ENCODE assay signal across 14 mouse cellular contexts in genomic region chr4:109445397-109445796, GRCm38 (mm10). TPM values are rescaled to one million over a fixed set of nuclear protein-coding genes. Genes with fewer than 3 reads are reported as not detected.
DNase-seq lines count a peak whose midpoint lies in the region; ATAC-seq and TF ChIP-seq lines count a peak whose summit lies in the region.
"Had no signal": no experiment of that assay in that cellular context is flagged by ENCODE, and none has a peak within 500 bp of the region (broad histone marks: within the 10 kb centered on the region; RNA-seq: fewer than 3 reads in every experiment).

No protein-coding gene starts in this region.

- peak; percentile 39; the same call in 1 of the 2 replicates for ATAC-seq in forebrain, embryonic 15.5 days (replicated peaks)
- no peak for ATAC-seq in forebrain, embryonic 12.5 days (ENCODE audit: low FRiP score)
- ATAC-seq in G1E (ENCODE audit: extremely low read depth, insufficient number of reproducible peaks, low FRiP score, poor library complexity, severe bottlenecking) = peak; percentile 93
- ATAC-seq in erythroid progenitor cell, adult 5-6 weeks (replicated peaks; ENCODE audit: low FRiP score, poor library complexity, severe bottlenecking) = peak; percentile 86
- ATAC-seq in liver, embryonic 15.5 days (ENCODE audit: insufficient read depth) = peak; percentile 99
- ATAC-seq in kidney, embryonic 16.5 days (ENCODE audit: low FRiP score, low TSS enrichment) = no peak
- ATAC-seq: hindbrain, postnatal 0 days had no signal

- no peaks in the 10 kb centered on the region for H3K4me1 ChIP-seq in forebrain, embryonic 15.5 days
- H3K4me1 ChIP-seq in forebrain, embryonic 12.5 days = peaks cover 9% of the 10 kb centered on the region
- peaks cover 74% of the 10 kb centered on the region for H3K4me1 ChIP-seq in G1E (ENCODE audit: insufficient read depth, low read depth, low read length)
- peaks cover 70% of the 10 kb centered on the region for H3K4me1 ChIP-seq in liver, embryonic 15.5 days (replicated peaks)
- peaks cover 2% of the 10 kb centered on the region; the same call in 1 of the 2 replicates for H3K4me1 ChIP-seq in kidney, embryonic 16.5 days (ENCODE audit: insufficient read depth, low read length)

- no peak overlapping the region for H3K9ac ChIP-seq in forebrain, embryonic 15.5 days (replicated peaks)
- no peak overlapping the region for H3K9ac ChIP-seq in forebrain, embryonic 12.5 days
- H3K9ac ChIP-seq in liver, embryonic 15.5 days = peak overlapping the region; percentile 56
- H3K9ac ChIP-seq in kidney, embryonic 16.5 days (replicated peaks; ENCODE audit: low read length) = no peak overlapping the region

- no peaks in the 10 kb centered on the region for H3K9me3 ChIP-seq in forebrain, embryonic 15.5 days
- no peaks in the 10 kb centered on the region for H3K9me3 ChIP-seq in forebrain, embryonic 12.5 days
- H3K9me3 ChIP-seq in G1E (replicated peaks) = no peaks in the 10 kb centered on the region
- no peaks in the 10 kb centered on the region for H3K9me3 ChIP-seq in liver, embryonic 15.5 days (replicated peaks)
- H3K9me3 ChIP-seq in kidney, embryonic 16.5 days (ENCODE audit: low read length) = no peaks in the 10 kb centered on the region
- H3K9me3 ChIP-seq: midbrain, embryonic 10.5 days had no signal

- no peaks in the 10 kb centered on the region for H3K27me3 ChIP-seq in forebrain, embryonic 15.5 days
- H3K27me3 ChIP-seq in forebrain, embryonic 12.5 days = no peaks in the 10 kb centered on the region
- H3K27me3 ChIP-seq in G1E (ENCODE audit: insufficient read depth, low read length) = no peaks in the 10 kb centered on the region
- H3K27me3 ChIP-seq in liver, embryonic 15.5 days = no peaks in the 10 kb centered on the region
- no peaks in the 10 kb centered on the region for H3K27me3 ChIP-seq in kidney, embryonic 16.5 days (ENCODE audit: insufficient read depth, low read length)
- H3K27me3 ChIP-seq: CH12.LX had no signal

- 74% methylated on average over 2 of the region's 2 CpGs for WGBS in forebrain, embryonic 15.5 days
- 91% methylated on average over 2 of the region's 2 CpGs for WGBS in forebrain, embryonic 12.5 days
- 19% methylated on average over 2 of the region's 2 CpGs for WGBS in liver, embryonic 15.5 days (ENCODE audit: insufficient replicate concordance)
- WGBS in kidney, embryonic 16.5 days = 67% methylated on average over 2 of the region's 2 CpGs

- no peak for TF ChIP-seq CTCF in G1E (IDR thresholded peaks at IDR 0.05; ENCODE audit: low read depth, low read length)

- no peak overlapping the region for H3K4me3 ChIP-seq in forebrain, embryonic 15.5 days
- no peak overlapping the region for H3K4me3 ChIP-seq in forebrain, embryonic 12.5 days (replicated peaks)
- H3K4me3 ChIP-seq in G1E (ENCODE audit: low read depth, low read length) = peak overlapping the region; percentile 20; the same call in 1 of the 2 replicates
- H3K4me3 ChIP-seq in liver, embryonic 15.5 days (replicated peaks) = peak overlapping the region; percentile 17; the same call in 1 of the 2 replicates
- no peak overlapping the region for H3K4me3 ChIP-seq in kidney, embryonic 16.5 days (ENCODE audit: low read length)
- H3K4me3 ChIP-seq: left cerebral cortex, adult 2 months; midbrain, embryonic 10.5 days had no signal

- no peak overlapping the region for H3K4me2 ChIP-seq in forebrain, embryonic 15.5 days (replicated peaks)
- H3K4me2 ChIP-seq in forebrain, embryonic 12.5 days = no peak overlapping the region
- peak overlapping the region; percentile 69 for H3K4me2 ChIP-seq in liver, embryonic 15.5 days
- H3K4me2 ChIP-seq in kidney, embryonic 16.5 days (replicated peaks; ENCODE audit: low read depth, low read length) = no peak overlapping the region

- no peaks in the 10 kb centered on the region; the same call in 1 of the 2 replicates for H3K36me3 ChIP-seq in forebrain, embryonic 15.5 days
- no peaks in the 10 kb centered on the region for H3K36me3 ChIP-seq in forebrain, embryonic 12.5 days (replicated peaks)
- peaks cover 49% of the 10 kb centered on the region for H3K36me3 ChIP-seq in G1E (replicated peaks)
- H3K36me3 ChIP-seq in liver, embryonic 15.5 days (replicated peaks) = peaks cover 66% of the 10 kb centered on the region
- 0 out of 2 replicates have a peak, but pooled peaks cover 5% of the 10 kb centered on the region for H3K36me3 ChIP-seq in kidney, embryonic 16.5 days (ENCODE audit: insufficient read depth, low read length)
- H3K36me3 ChIP-seq: midbrain, embryonic 10.5 days had no signal

- H3K27ac ChIP-seq in forebrain, embryonic 15.5 days (replicated peaks) = no peak overlapping the region
- H3K27ac ChIP-seq in forebrain, embryonic 12.5 days = no peak overlapping the region
- peak overlapping the region; percentile 98 for H3K27ac ChIP-seq in liver, embryonic 15.5 days (replicated peaks)
- H3K27ac ChIP-seq in kidney, embryonic 16.5 days (ENCODE audit: low read length) = no peak overlapping the region
- H3K27ac ChIP-seq: hindbrain, postnatal 0 days; left cerebral cortex, adult 2 months; midbrain, embryonic 10.5 days had no signal

- peak; percentile 66 for DNase-seq in G1E (ENCODE audit: low spot score)
- DNase-seq in yolk sac, embryonic 10.5 days (ENCODE audit: low spot score) = no peak
- DNase-seq in kidney, postnatal 25 days = no peak
- DNase-seq: adrenal gland, postnatal 25 days; retina, postnatal 1 day had no signal

RNA-seq across cellular contexts. Expression of gene Ttc39a, which starts 39.0 kb away (rescaled TPM):
- 0.50 and 0.71 TPM in 2 replicates for polyA plus RNA-seq in forebrain, embryonic 15.5 days (2015; fragmentation: Nextera tagmentation; extraction: Ambion mirVana)
- 1.1 and 2.5 TPM in 2 replicates for polyA plus RNA-seq in forebrain, embryonic 12.5 days (2016; fragmentation: Nextera tagmentation; extraction: Ambion mirVana)
- 38.9 and 50.2 TPM in 2 replicates for total RNA-seq in G1E (2014; fragmentation: Nextera tagmentation)
- total RNA-seq in G1E (2017) = 40.4 and 48.0 TPM in 2 replicates
- polyA plus RNA-seq in G1E (2012) = 28.9 and 30.9 TPM in 2 replicates
- total RNA-seq in erythroid progenitor cell, adult 5-6 weeks (2015; ENCODE audit: low replicate concordance) = 5.0 and 14.4 TPM in 2 replicates
- total RNA-seq in erythroid progenitor cell, adult 5-6 weeks (2017; ENCODE audit: low replicate concordance) = 3.9 and 29.2 TPM in 2 replicates
- polyA plus RNA-seq in liver, embryonic 15.5 days (2015; fragmentation: Nextera tagmentation; extraction: Ambion mirVana) = 13.5 and 14.3 TPM in 2 replicates
- polyA plus RNA-seq in kidney, embryonic 16.5 days (2015; fragmentation: Nextera tagmentation; extraction: Ambion mirVana) = 4.8 and 6.0 TPM in 2 replicates

RNA-seq across cellular contexts. Expression of gene Rnf11, which starts 39.1 kb away (rescaled TPM):
- polyA plus RNA-seq in forebrain, embryonic 15.5 days (2015; fragmentation: Nextera tagmentation; extraction: Ambion mirVana) = 54.6 and 62.6 TPM in 2 replicates
- polyA plus RNA-seq in forebrain, embryonic 12.5 days (2016; fragmentation: Nextera tagmentation; extraction: Ambion mirVana) = 49.1 and 53.8 TPM in 2 replicates
- total RNA-seq in G1E (2014; fragmentation: Nextera tagmentation) (41.8 and 44.4 TPM in 2 replicates), G1E (2017) (36.0 and 44.9 TPM in 2 replicates)
- polyA plus RNA-seq in G1E (2012) = 14.0 and 14.9 TPM in 2 replicates
- total RNA-seq in erythroid progenitor cell, adult 5-6 weeks (2015; ENCODE audit: low replicate concordance) = 74.2 and 78.9 TPM in 2 replicates
- total RNA-seq in erythroid progenitor cell, adult 5-6 weeks (2017; ENCODE audit: low replicate concordance) = 87.3 and 96.1 TPM in 2 replicates
- polyA plus RNA-seq in liver, embryonic 15.5 days (2015; fragmentation: Nextera tagmentation; extraction: Ambion mirVana) = 34.1 and 35.2 TPM in 2 replicates
- 29.0 and 29.3 TPM in 2 replicates for polyA plus RNA-seq in kidney, embryonic 16.5 days (2015; fragmentation: Nextera tagmentation; extraction: Ambion mirVana)

Comparison
In these comparisons a context has a peak if more than half of its experiments do, and no peak if none do; other contexts are left out.
1. ATAC-seq: peak in forebrain, embryonic 15.5 days (single experiment), G1E (single experiment), erythroid progenitor cell, adult 5-6 weeks (single experiment) and liver, embryonic 15.5 days (single experiment); none in forebrain, embryonic 12.5 days (single experiment) and kidney, embryonic 16.5 days (single experiment).
2. H3K4me3 ChIP-seq: peak in G1E (single experiment) and liver, embryonic 15.5 days (single experiment); none in forebrain, embryonic 15.5 days (single experiment), forebrain, embryonic 12.5 days (single experiment) and kidney, embryonic 16.5 days (single experiment).